Mouse (Mus musculus): Measurements from ENCODE around the gene Scn8a. TPM values are rescaled to one million over a fixed set of nuclear protein-coding genes. Genes with fewer than 3 reads are reported as not detected.
A peak's percentile ranks its signal among the peaks of the same experiment; 100 is the strongest.
"Not testable (repeated sequence)": the region's sequence is repeated elsewhere in the genome, so short reads cannot be mapped to it uniquely, and the experiment has no call there.

The Scn8a gene
- not detected in 2 replicates for polyA plus RNA-seq (2012; ENCODE audit: insufficient read depth, insufficient read length, missing spikeins)

- 0 out of 2 replicates have a peak, but pooled peaks cover 3% of the 10 kb centered on the region for H3K4me1 ChIP-seq (ENCODE audit: control insufficient read depth, insufficient read depth, low read length)
- H3K27ac ChIP-seq (ENCODE audit: insufficient read depth, low read depth, low read length) = no peak within 1 kb of the TSS
- H3K4me3 ChIP-seq (ENCODE audit: insufficient read depth, low read length) = peak within 1 kb of the TSS; percentile 38
- TF ChIP-seq CTCF (IDR thresholded peaks at IDR 0.05; ENCODE audit: low read depth, low read length) = no peak
- no peak for TF ChIP-seq POLR2A (IDR thresholded peaks at IDR 0.05; ENCODE audit: borderline replicate concordance, low read depth, low read length)
These were observed at the start of gene Scn8a for GRCm38 (mm10) chr15:100869558-100869957. TSS of gene Scn8a (plus strand) at chr15:100869858.

GRCm38 (mm10) chr15:100821824-100822223, 47.8 kb upstream of the Scn8a start:
- no peaks in the 10 kb centered on the region for H3K4me1 ChIP-seq (ENCODE audit: control insufficient read depth, insufficient read depth, low read length)
- H3K27ac ChIP-seq (ENCODE audit: insufficient read depth, low read depth, low read length) = no peak overlapping the region
- no peak for TF ChIP-seq POLR2A (IDR thresholded peaks at IDR 0.05; ENCODE audit: borderline replicate concordance, low read depth, low read length)
- TF ChIP-seq CTCF (IDR thresholded peaks at IDR 0.05; ENCODE audit: low read depth, low read length) = no peak; the same call in 1 of the 2 replicates
- no peak overlapping the region for H3K4me3 ChIP-seq (ENCODE audit: insufficient read depth, low read length)

GRCm38 (mm10) chr15:100822370-100822769, 47.3 kb upstream of the Scn8a start:
- not testable (repeated sequence) for H3K27ac ChIP-seq (ENCODE audit: insufficient read depth, low read depth, low read length); H3K4me1 ChIP-seq (ENCODE audit: control insufficient read depth, insufficient read depth, low read length); H3K4me3 ChIP-seq (ENCODE audit: insufficient read depth, low read length)

- TF ChIP-seq POLR2A (IDR thresholded peaks at IDR 0.05; ENCODE audit: borderline replicate concordance, low read depth, low read length) (no peak), CTCF (IDR thresholded peaks at IDR 0.05; ENCODE audit: low read depth, low read length) (no peak)
- Histone ChIP-seq H3K4me1 (ENCODE audit: control insufficient read depth, insufficient read depth, low read length) (no peaks in the 10 kb centered on the region), H3K27ac (ENCODE audit: insufficient read depth, low read depth, low read length) (no peak overlapping the region), H3K4me3 (ENCODE audit: insufficient read depth, low read length) (no peak overlapping the region)
These were observed 44.3 kb upstream of the Scn8a start for GRCm38 (mm10) chr15:100825249-100825856.

- H3K4me3 ChIP-seq (ENCODE audit: insufficient read depth, low read length) = no peak overlapping the region
- no peak for TF ChIP-seq POLR2A (IDR thresholded peaks at IDR 0.05; ENCODE audit: borderline replicate concordance, low read depth, low read length)
- TF ChIP-seq CTCF (IDR thresholded peaks at IDR 0.05; ENCODE audit: low read depth, low read length) = no peak
- no peaks in the 10 kb centered on the region for H3K4me1 ChIP-seq (ENCODE audit: control insufficient read depth, insufficient read depth, low read length)
- H3K27ac ChIP-seq (ENCODE audit: insufficient read depth, low read depth, low read length) = no peak overlapping the region
These were observed 43.6 kb upstream of the Scn8a start for GRCm38 (mm10) chr15:100826076-100826475.

GRCm38 (mm10) chr15:100829775-100830174, 39.9 kb upstream of the Scn8a start:
- TF ChIP-seq CTCF (IDR thresholded peaks at IDR 0.05; ENCODE audit: low read depth, low read length) = no peak
- TF ChIP-seq POLR2A (IDR thresholded peaks at IDR 0.05; ENCODE audit: borderline replicate concordance, low read depth, low read length) = no peak
- Histone ChIP-seq H3K4me3 (ENCODE audit: insufficient read depth, low read length) (no peak overlapping the region), H3K4me1 (ENCODE audit: control insufficient read depth, insufficient read depth, low read length) (no peaks in the 10 kb centered on the region), H3K27ac (ENCODE audit: insufficient read depth, low read depth, low read length) (no peak overlapping the region)

GRCm38 (mm10) chr15:100830682-100831081, 39.0 kb upstream of the Scn8a start:
- Histone ChIP-seq H3K27ac (ENCODE audit: insufficient read depth, low read depth, low read length) (no peak overlapping the region), H3K4me1 (ENCODE audit: control insufficient read depth, insufficient read depth, low read length) (no peaks in the 10 kb centered on the region)
- TF ChIP-seq POLR2A (IDR thresholded peaks at IDR 0.05; ENCODE audit: borderline replicate concordance, low read depth, low read length) (no peak), CTCF (IDR thresholded peaks at IDR 0.05; ENCODE audit: low read depth, low read length) (peak; percentile 27; the same call in 1 of the 2 replicates)

GRCm38 (mm10) chr15:100832144-100832543, 37.5 kb upstream of the Scn8a start:
- H3K27ac ChIP-seq (ENCODE audit: insufficient read depth, low read depth, low read length) = no peak overlapping the region
- no peak for TF ChIP-seq CTCF (IDR thresholded peaks at IDR 0.05; ENCODE audit: low read depth, low read length)
- TF ChIP-seq POLR2A (IDR thresholded peaks at IDR 0.05; ENCODE audit: borderline replicate concordance, low read depth, low read length) = no peak
- no peak overlapping the region for H3K4me3 ChIP-seq (ENCODE audit: insufficient read depth, low read length)
- no peaks in the 10 kb centered on the region for H3K4me1 ChIP-seq (ENCODE audit: control insufficient read depth, insufficient read depth, low read length)

More at GRCm38 (mm10) chr15:100830682-100831081, 39.0 kb upstream of the Scn8a start:
- no peak overlapping the region for H3K4me3 ChIP-seq (ENCODE audit: insufficient read depth, low read length)

- H3K4me1 ChIP-seq (ENCODE audit: control insufficient read depth, insufficient read depth, low read length) = no peaks in the 10 kb centered on the region
- H3K4me3 ChIP-seq (ENCODE audit: insufficient read depth, low read length) = no peak overlapping the region
- TF ChIP-seq CTCF (IDR thresholded peaks at IDR 0.05; ENCODE audit: low read depth, low read length) (no peak), POLR2A (IDR thresholded peaks at IDR 0.05; ENCODE audit: borderline replicate concordance, low read depth, low read length) (no peak)
- no peak overlapping the region for H3K27ac ChIP-seq (ENCODE audit: insufficient read depth, low read depth, low read length)
These were observed 36.9 kb upstream of the Scn8a start for GRCm38 (mm10) chr15:100832784-100833183.

- no peak for TF ChIP-seq POLR2A (IDR thresholded peaks at IDR 0.05; ENCODE audit: borderline replicate concordance, low read depth, low read length)
These were observed 32.9 kb upstream of the Scn8a start for GRCm38 (mm10) chr15:100836729-100837128.

More at GRCm38 (mm10) chr15:100836729-100837128, 32.9 kb upstream of the Scn8a start:
- H3K27ac ChIP-seq (ENCODE audit: insufficient read depth, low read depth, low read length) = no peak overlapping the region
- no peaks in the 10 kb centered on the region for H3K4me1 ChIP-seq (ENCODE audit: control insufficient read depth, insufficient read depth, low read length)
- H3K4me3 ChIP-seq (ENCODE audit: insufficient read depth, low read length) = no peak overlapping the region
